Mouse (Mus musculus) kidney, embryonic 15.5 days (tissue): ENCODE results near the gene Mkrn3. TPM values are rescaled to one million over a fixed set of nuclear protein-coding genes. Genes with fewer than 3 reads are reported as not detected.

Experiments used
- ATAC-seq: fragments of 200-750 bp; cut with Nextera tagmentation; replicated peaks from 2 replicates; pipeline ENCODE4 v1.8.0; 2017; ENCODE audit warnings: moderate TSS enrichment; ENCODE audit not compliant: low FRiP score
- H3K27ac ChIP-seq: fragments of 300-500 bp; sonication (generic); 2 replicates; pipeline ENCODE4 v1.5.1; 2015; ENCODE audit warnings: mild to moderate bottlenecking, inconsistent platforms
- H3K27me3 ChIP-seq: fragments of 300-500 bp; sonication (generic); 2 replicates; pipeline ENCODE4 v1.6.1; 2015; ENCODE audit warnings: inconsistent platforms
- H3K36me3 ChIP-seq: fragments of 300-500 bp; sonication (generic); 2 replicates; pipeline ENCODE4 v1.6.1; 2015; ENCODE audit warnings: inconsistent platforms
- H3K4me1 ChIP-seq: fragments of 300-500 bp; sonication (generic); 2 replicates; pipeline ENCODE4 v1.6.1; 2015; ENCODE audit warnings: inconsistent platforms
- H3K4me2 ChIP-seq: fragments of 300-500 bp; sonication (generic); 2 replicates; pipeline ENCODE4 v1.6.1; 2015; ENCODE audit warnings: moderate library complexity, mild to moderate bottlenecking, inconsistent platforms
- H3K4me3 ChIP-seq: fragments of 300-500 bp; sonication (generic); replicated peaks from 2 replicates; pipeline ENCODE4 v1.5.1; 2015; ENCODE audit warnings: mild to moderate bottlenecking, inconsistent platforms
- H3K9ac ChIP-seq: fragments of 300-500 bp; sonication (generic); 2 replicates; pipeline ENCODE4 v1.6.1; 2015; ENCODE audit warnings: mild to moderate bottlenecking, inconsistent platforms
- H3K9me3 ChIP-seq: fragments of 300-500 bp; sonication (generic); replicated peaks from 2 replicates; pipeline ENCODE4 v1.6.1; 2016; ENCODE audit warnings: inconsistent platforms
- WGBS: fragments of 180-500 bp; shearing (Covaris S2); methylation state at CpG from one replicate; pipeline ENCODE4 v1.1.7; 2015; ENCODE audit warnings: mixed read lengths; 5-methylcytosine and 5-hydroxymethylcytosine counted together
- polyA plus RNA-seq: library from polyadenylated mRNA; unstranded; fragments of >200 nt; fragmentation: Nextera tagmentation; extraction: Ambion mirVana; gene quantifications from 2 replicates; pipeline ENCODE4 v1.2.1, GENCODE M21; 2015

Gene Mkrn3
- polyA plus RNA-seq, 1 experiment from 2014 or later: 5.3 TPM

DNA sequence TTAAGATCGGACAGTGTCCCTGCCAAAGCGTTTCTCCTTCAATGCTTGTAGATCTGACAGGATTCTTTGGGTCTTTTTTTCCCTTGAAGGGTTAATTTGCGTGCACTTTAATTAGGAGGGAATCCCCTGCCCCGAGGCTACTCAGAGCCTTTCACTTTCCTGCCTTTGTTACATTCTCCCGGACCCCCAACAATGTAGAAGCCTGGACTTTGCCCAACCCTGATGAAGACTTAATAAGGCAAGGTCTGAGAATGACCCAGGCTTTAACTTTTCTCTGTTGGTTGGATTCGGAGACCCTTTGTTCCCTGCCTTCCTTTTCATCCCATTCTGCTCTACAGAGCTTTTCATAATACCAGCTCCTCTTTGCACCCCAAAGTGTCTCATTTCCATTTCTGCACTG, 627 bp upstream of the Mkrn3 start:
- WGBS: 76% methylated on average over 6 of the region's 6 CpGs
- no peaks in the 10 kb centered on the region; the same call in 1 of the 2 replicates for H3K27me3 ChIP-seq
- no peaks in the 10 kb centered on the region for H3K36me3 ChIP-seq
- peaks cover 10% of the 10 kb centered on the region for H3K4me1 ChIP-seq
- no peak overlapping the region for H3K27ac ChIP-seq
- no peaks in the 10 kb centered on the region for H3K9me3 ChIP-seq
- peak overlapping the region; percentile 61 for H3K4me3 ChIP-seq
- H3K4me2 ChIP-seq: 0 out of 2 replicates have a peak overlapping the region, but pooled peaks have one; percentile 63
- no peak overlapping the region for H3K9ac ChIP-seq
- no peak for ATAC-seq

- peaks cover 10% of the 10 kb centered on the region for H3K4me1 ChIP-seq
- no peaks in the 10 kb centered on the region for H3K36me3 ChIP-seq
- WGBS: 60% methylated on average over 17 of the region's 17 CpGs
- H3K4me3 ChIP-seq: peak overlapping the region; percentile 61
- peak overlapping the region; percentile 64 for H3K9ac ChIP-seq
- H3K9me3 ChIP-seq: no peaks in the 10 kb centered on the region
- ATAC-seq: peak; percentile 59
- no peak overlapping the region for H3K27ac ChIP-seq
- no peaks in the 10 kb centered on the region; the same call in 1 of the 2 replicates for H3K27me3 ChIP-seq
- H3K4me2 ChIP-seq: peak overlapping the region; percentile 63
Observed at GRCm38 (mm10) chr7:62419105-62419492, 840 bp downstream of the Mkrn3 start.

GRCm38 (mm10) chr7:62418346-62418745, 1.6 kb downstream of the Mkrn3 start:
- no peak overlapping the region for H3K9ac ChIP-seq
- peak overlapping the region; percentile 63 for H3K4me2 ChIP-seq
- peak overlapping the region; percentile 61 for H3K4me3 ChIP-seq
- 83% methylated on average over 9 of the region's 9 CpGs for WGBS
- no peaks in the 10 kb centered on the region for H3K36me3 ChIP-seq
- no peaks in the 10 kb centered on the region for H3K9me3 ChIP-seq
- peaks cover 10% of the 10 kb centered on the region for H3K4me1 ChIP-seq
- ATAC-seq: no peak
- H3K27me3 ChIP-seq: no peaks in the 10 kb centered on the region; the same call in 1 of the 2 replicates
- no peak overlapping the region for H3K27ac ChIP-seq

DNA sequence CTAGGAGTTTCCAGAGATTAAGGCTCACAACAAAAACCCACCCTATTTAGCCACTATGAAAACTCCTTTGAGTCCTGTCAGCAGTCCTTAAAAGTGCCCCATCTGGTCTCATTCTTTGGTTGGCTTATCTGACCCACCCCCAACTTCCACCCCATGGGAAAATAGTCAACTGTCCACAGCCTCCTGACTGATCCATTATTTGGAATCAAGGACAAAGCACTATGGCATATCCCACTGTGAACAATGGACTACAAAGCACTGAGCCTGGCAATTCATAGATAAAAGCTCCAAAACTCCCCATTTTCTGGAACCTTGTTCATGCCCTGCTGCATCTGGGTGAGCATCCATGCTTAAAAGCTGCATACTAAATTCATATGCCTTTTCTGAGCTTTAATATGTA, 3.8 kb downstream of the Mkrn3 start:
- Histone ChIP-seq H3K4me3 (no peak overlapping the region), H3K9me3 (no peaks in the 10 kb centered on the region), H3K27me3 (no peaks in the 10 kb centered on the region), H3K4me2 (no peak overlapping the region), H3K9ac (no peak overlapping the region), H3K4me1 (peaks cover 10% of the 10 kb centered on the region), H3K36me3 (no peaks in the 10 kb centered on the region), H3K27ac (no peak overlapping the region)
- no peak for ATAC-seq

GRCm38 (mm10) chr7:62415222-62415621, 4.7 kb downstream of the Mkrn3 start:
- peaks cover 10% of the 10 kb centered on the region for H3K4me1 ChIP-seq
- no peak overlapping the region for H3K9ac ChIP-seq
- no peaks in the 10 kb centered on the region for H3K36me3 ChIP-seq
- 84% methylated on average over 1 of the region's 1 CpGs for WGBS
- H3K27ac ChIP-seq: no peak overlapping the region
- no peaks in the 10 kb centered on the region for H3K9me3 ChIP-seq
- ATAC-seq: no peak
- no peak overlapping the region for H3K4me3 ChIP-seq
- H3K27me3 ChIP-seq: no peaks in the 10 kb centered on the region
- H3K4me2 ChIP-seq: no peak overlapping the region

DNA sequence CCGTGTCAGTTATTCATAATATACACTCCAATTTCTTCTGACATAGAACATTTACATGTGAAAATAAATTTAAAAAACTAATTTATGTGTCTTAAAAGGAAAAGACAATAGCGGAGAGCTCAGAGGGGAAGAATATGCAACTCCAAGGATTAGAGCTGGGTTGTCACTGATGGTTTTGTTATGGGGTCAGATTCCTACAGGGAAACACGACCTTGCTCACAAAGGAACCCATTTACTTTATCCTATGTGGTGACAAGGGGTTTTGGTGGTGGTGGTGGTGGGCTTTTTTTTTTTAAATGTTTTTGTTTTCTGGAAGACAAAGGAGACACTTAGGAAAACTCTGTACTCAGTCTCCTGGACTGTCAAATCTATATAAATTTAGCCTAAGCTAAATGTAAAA, 12.1 kb downstream of the Mkrn3 start:
- H3K9ac ChIP-seq: no peak overlapping the region
- no peaks in the 10 kb centered on the region for H3K4me1 ChIP-seq
- no peak for ATAC-seq
- H3K27me3 ChIP-seq: 0 out of 2 replicates have a peak, but pooled peaks cover 3% of the 10 kb centered on the region
- no peak overlapping the region for H3K4me2 ChIP-seq
- H3K27ac ChIP-seq: no peak overlapping the region
- H3K9me3 ChIP-seq: no peaks in the 10 kb centered on the region
- no peaks in the 10 kb centered on the region for H3K36me3 ChIP-seq
- H3K4me3 ChIP-seq: no peak overlapping the region
- WGBS: 49% methylated on average over 3 of the region's 3 CpGs

DNA sequence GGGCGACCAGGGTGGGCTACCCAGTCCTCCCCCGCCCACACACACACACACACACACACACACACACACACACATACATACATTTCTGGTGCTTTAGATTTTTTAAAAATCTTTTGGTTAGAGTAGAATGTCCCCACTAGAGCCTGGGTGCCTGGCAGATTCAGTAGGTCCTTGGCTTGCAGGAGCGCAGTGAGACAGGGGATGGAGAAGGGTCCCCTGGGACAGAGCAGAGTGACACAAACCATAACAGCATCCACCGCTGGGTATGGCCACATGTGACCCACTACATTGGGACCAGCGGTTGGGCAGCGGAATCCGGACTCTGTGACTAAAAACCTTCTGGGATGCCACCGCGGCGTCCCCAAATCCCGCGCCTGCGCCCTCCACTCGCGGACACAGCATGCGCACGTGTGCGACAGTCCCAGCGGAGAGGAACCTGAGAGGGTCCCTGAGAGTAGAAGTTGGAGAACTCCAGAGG, 13.3 kb downstream of the Mkrn3 start:
- no peaks in the 10 kb centered on the region for H3K4me1 ChIP-seq
- H3K9ac ChIP-seq: no peak overlapping the region
- H3K36me3 ChIP-seq: no peaks in the 10 kb centered on the region
- no peak overlapping the region; the same call in 1 of the 2 replicates for H3K4me3 ChIP-seq
- 0 out of 2 replicates have a peak, but pooled peaks cover 3% of the 10 kb centered on the region for H3K27me3 ChIP-seq
- WGBS: 47% methylated on average over 19 of the region's 19 CpGs
- no peak for ATAC-seq
- peak overlapping the region; percentile 34 for H3K4me2 ChIP-seq
- no peak overlapping the region for H3K27ac ChIP-seq
- H3K9me3 ChIP-seq: no peaks in the 10 kb centered on the region

DNA sequence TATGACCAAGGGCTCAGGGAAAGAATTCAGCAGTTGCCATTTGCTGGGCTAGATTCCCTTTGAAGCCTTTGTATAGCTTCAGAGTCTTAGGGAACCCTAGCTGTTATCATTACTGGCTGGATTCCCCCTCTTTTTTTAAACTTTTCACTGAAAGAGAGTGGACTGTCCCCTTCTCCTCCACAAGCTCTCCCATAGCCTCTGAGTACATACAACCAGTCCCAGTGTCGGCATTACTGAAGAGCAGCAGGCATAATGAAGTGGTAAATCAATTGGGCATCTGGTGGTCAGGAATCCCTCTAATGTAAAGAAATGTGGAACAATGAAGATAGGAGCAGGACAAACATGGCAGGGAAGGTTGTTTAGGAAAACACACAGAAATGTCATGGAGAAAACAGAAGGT, 27.7 kb downstream of the Mkrn3 start:
- Histone ChIP-seq H3K4me1 (no peaks in the 10 kb centered on the region), H3K4me2 (no peak overlapping the region), H3K36me3 (no peaks in the 10 kb centered on the region), H3K9me3 (no peaks in the 10 kb centered on the region), H3K27ac (no peak overlapping the region), H3K27me3 (no peaks in the 10 kb centered on the region), H3K9ac (no peak overlapping the region), H3K4me3 (no peak overlapping the region)
- WGBS: 42% methylated on average over 1 of the region's 1 CpGs
- no peak for ATAC-seq

- WGBS: 55% methylated on average over 4 of the region's 4 CpGs
- ATAC-seq: no peak
Observed at GRCm38 (mm10) chr7:62388291-62388690, 31.6 kb downstream of the Mkrn3 start.

GRCm38 (mm10) chr7:62382391-62382790, 37.5 kb downstream of the Mkrn3 start:
- 10% methylated on average over 2 of the region's 2 CpGs for WGBS
- Histone ChIP-seq H3K4me1 (no peaks in the 10 kb centered on the region), H3K9ac (no peak overlapping the region), H3K4me2 (no peak overlapping the region), H3K36me3 (no peaks in the 10 kb centered on the region), H3K27me3 (no peaks in the 10 kb centered on the region), H3K9me3 (peaks cover 3% of the 10 kb centered on the region; the same call in 1 of the 2 replicates), H3K27ac (no peak overlapping the region), H3K4me3 (no peak overlapping the region)
- 0 out of 2 replicates have a peak, but pooled peaks have one; percentile 43 for ATAC-seq

More at GRCm38 (mm10) chr7:62388291-62388690, 31.6 kb downstream of the Mkrn3 start:
- Histone ChIP-seq H3K27ac (no peak overlapping the region), H3K36me3 (no peaks in the 10 kb centered on the region), H3K27me3 (no peaks in the 10 kb centered on the region), H3K4me3 (no peak overlapping the region), H3K4me1 (no peaks in the 10 kb centered on the region), H3K9me3 (no peaks in the 10 kb centered on the region), H3K4me2 (no peak overlapping the region), H3K9ac (no peak overlapping the region)

DNA sequence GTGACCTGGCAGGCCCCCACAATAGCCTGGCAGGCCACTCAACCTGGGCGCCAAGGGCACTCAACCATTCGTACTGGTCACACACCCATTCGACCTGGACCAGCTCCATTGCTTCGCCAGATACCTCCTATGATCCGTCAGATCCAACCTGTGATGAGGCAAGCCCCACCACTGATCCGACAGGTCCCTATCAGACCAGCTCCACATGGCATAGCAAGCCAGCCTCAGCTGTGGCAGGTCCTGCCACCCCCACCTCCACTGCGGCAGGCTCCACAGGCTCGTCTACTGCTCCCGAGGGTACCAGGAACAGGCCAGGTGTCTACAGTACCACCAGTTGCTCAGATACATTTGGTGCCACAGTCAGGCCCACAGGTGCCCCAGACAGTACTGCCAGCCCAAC, 41.4 kb downstream of the Mkrn3 start:
- Histone ChIP-seq H3K36me3 (no peaks in the 10 kb centered on the region), H3K9me3 (peaks cover 3% of the 10 kb centered on the region; the same call in 1 of the 2 replicates), H3K4me3 (no peak overlapping the region), H3K4me2 (no peak overlapping the region), H3K27me3 (no peaks in the 10 kb centered on the region), H3K9ac (no peak overlapping the region), H3K4me1 (no peaks in the 10 kb centered on the region), H3K27ac (no peak overlapping the region)
- ATAC-seq: no peak
- WGBS: 92% methylated on average over 9 of the region's 9 CpGs

DNA sequence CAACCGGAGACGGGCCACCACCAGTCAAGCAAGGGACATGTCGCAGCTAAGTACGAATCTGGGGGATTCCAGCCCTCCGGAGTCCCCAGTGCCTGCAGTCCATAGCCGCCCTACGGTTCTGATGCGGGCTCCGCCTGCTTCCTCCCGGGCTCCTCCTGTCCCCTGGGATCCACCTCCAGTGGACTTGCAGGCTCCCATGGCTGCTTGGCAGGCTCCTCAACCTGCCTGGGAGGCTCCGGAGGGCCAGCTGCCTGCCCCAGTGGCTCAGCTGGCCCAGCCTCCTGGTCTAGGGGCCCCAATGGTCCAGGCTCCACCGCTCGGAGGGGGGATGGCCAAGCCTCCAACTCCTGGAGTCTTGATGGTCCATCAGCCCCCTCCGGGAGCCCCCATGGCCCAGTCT, 42.6 kb downstream of the Mkrn3 start:
- ATAC-seq: peak; percentile 69
- Histone ChIP-seq H3K9me3 (peaks cover 3% of the 10 kb centered on the region; the same call in 1 of the 2 replicates), H3K4me2 (peak overlapping the region; percentile 74), H3K4me3 (peak overlapping the region; percentile 49), H3K27me3 (no peaks in the 10 kb centered on the region), H3K27ac (no peak overlapping the region), H3K9ac (peak overlapping the region; percentile 41), H3K4me1 (no peaks in the 10 kb centered on the region), H3K36me3 (no peaks in the 10 kb centered on the region)
- WGBS: 28% methylated on average over 14 of the region's 14 CpGs
